Mouse (Mus musculus): ENCODE data around the gene Isl1.

Gene Isl1

DNA sequence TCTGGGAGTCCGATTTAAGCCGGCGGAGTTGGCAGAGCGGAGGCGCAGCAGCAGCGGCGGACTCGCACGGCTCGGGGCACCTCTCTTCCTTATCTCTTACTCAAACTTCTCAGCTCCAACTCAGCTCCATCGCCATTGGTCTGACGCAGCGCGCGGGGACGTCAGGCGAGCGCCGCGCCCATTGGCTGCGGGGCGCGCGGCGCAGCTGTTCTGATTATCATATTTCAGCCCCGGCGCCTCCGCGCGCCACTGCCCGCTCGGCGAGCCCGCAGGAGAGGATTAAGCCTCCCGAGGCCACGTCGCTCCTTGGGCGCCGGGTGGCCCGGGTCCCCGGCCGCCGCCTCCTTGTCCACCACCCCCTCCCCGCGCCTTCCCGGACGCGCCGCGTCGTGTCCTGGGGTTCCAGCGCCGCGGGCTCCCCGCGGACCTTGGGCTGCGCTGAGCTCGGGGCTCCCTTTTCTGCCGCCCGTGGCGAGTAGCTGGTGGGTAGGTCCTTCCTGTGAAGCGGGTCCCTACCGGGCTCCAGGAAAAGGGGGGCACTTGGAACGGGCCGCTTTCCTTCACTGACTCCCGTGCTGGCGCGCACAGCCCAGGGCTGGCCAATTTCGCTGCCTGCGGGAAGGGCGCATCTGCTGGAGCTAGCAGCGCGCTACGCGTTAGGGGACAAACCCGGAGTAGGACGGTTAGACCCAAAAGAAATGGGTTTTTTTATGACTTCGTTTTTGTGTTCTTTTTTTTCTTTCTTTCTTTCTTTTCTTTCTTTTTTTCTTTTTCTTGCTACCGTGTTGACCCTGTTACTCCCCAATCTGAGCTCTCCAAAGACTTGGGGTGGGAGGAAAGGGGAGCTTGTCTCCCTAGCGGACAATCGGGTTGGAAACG is at the start of gene Isl1:
Gene Isl1, minus strand, starts transcription at position 106 of the 879 bp plus-strand sequence.
- DNase-seq (ENCODE audit: low read depth, low spot score): peak; percentile 88

DNA sequence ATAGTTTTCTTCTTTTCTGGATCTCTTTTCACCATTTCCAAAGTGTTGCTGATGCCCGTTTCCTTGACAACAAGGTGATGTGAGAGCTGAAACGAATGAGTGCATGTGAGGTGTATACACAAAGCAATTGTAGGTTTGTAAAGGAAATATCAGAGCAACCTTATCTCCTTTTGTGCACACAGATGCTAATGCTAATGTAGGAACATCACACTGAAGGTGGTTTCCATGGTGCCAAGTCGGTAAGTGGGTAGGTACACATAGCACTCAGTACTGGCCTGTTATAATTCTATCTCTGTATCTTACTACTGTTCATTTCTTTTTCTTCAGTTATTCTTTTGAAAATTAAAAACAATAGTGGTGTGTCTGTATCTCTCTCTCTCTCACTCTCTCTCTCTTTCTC is 26.3 kb upstream of the Isl1 start:
- no peak for DNase-seq (ENCODE audit: low read depth, low spot score)

GRCm38 (mm10) chr13:116313636-116314530 is 4.4 kb upstream of the Isl1 start:
- peak; percentile 17 for DNase-seq (ENCODE audit: low read depth, low spot score)

DNA sequence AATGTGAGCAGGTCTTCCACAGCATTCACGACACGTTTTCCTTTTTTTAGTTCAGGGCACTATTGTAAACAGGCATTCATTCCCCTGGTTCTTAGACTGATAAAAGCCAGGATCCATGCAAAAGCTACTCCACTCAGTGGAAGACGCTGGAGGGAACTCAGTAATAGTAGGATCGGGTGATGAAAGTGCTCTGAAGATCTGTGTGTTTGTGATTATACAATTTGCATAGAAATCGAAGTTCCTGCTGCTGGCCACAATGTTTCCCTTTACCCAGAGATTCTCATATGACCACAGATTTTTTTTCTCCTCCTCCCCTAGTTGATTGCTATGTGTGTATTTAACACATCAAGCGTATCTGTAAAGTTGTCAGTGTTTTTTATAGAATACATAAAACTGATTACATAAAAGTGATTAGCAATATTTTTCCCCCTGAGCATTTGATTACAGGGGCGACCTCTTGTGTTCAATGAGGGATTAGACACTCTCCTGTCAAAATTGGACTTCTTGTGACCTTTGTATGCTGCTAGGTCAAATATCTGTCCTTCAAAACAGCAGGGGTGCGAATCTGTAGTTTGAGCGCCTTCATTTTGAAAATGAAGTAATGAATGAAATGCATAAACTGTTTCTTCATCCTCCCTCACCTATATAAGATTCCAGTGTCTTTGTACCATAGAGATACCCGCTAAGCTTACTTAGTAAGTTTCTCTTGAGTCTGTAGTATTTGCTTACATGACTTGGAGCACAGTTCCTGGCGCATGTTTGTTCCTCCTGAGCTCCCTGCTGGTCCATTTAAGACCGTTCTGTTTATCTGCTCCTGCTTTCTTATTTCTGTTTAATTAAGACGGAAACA is 2.6 kb upstream of the Isl1 start:
- DNase-seq (ENCODE audit: low read depth, low spot score): peak; percentile 43

GRCm38 (mm10) chr13:116311011-116311410 is 1.5 kb upstream of the Isl1 start:
- DNase-seq (ENCODE audit: low read depth, low spot score): no peak

- DNase-seq (ENCODE audit: low read depth, low spot score): no peak
These were observed 925 bp upstream of the Isl1 start for GRCm38 (mm10) chr13:116310463-116310765.

DNA sequence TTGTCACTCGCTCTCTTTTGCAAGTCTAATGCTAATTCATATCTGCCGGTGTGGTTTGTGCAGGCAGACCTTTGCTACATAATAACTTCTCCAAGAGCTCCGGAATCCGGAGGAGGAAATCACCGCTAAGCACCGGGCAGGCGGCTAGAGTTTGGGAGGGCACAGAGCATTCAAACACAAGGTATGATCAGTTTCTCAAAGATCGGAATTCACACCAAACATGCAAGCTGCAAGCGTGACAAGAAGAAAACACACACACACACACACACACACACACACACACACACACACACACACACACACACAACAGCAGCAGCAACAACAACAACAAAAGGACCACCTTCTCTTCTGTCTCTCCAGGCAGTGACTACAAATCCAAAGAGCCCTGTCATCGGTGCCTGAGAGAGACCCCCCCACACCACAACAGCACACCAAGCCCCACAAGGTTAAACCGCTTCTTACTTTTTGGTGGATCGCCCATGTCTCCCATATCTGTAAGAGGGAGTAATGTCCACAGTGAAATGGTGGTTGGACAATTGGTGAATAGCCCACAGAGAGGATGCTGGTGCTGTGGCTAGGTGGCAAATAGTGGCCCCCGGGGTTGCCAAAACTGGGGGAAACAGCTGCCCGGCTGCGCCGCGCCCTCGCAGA is 431 bp downstream of the Isl1 start:
- DNase-seq (ENCODE audit: low read depth, low spot score): peak; percentile 13

DNA sequence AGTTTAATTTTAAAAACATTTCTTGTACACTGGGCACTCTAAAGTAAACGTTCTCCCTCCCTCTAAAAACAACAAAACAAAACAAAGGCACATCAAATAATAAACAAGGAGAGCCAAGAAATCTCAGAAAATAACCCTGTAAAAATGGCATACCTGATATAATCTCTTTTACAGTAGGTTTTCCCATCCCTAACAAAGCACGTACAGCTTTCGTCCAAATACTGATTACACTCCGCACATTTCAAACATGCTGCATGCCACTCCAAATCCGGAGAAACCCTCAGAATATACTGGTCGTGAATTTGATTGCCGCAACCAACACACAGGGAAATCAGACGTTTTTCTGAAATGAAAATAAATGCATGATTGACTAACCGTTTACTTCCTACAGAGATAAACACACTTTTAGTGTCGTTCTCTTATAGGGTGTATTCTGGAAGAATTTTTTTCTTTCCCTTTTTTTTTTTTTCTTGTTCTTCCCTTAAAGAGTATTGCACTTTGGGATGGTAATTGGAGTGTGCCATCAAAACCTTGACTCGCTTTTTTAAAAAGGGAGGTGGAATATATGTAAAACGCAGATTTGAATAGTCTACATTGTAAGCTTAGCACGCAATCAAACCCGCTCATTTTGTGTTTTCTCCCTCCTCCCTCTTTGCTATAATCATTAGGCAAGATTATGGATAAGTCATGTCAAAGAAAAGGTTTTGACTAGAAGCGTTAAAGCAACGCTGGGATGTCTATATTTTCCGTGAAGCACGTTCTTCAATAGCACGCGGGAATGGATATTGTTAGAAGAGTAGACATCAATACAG is 1.2 kb downstream of the Isl1 start:
- DNase-seq (ENCODE audit: low read depth, low spot score): no peak

- DNase-seq (ENCODE audit: low read depth, low spot score): no peak
These were observed 2.9 kb downstream of the Isl1 start for GRCm38 (mm10) chr13:116306591-116306990.

- DNase-seq (ENCODE audit: low read depth, low spot score): no peak
These were observed 3.8 kb downstream of the Isl1 start for GRCm38 (mm10) chr13:116305721-116306120.

- peak; percentile 37 for DNase-seq (ENCODE audit: low read depth, low spot score)
These were observed 4.6 kb downstream of the Isl1 start for GRCm38 (mm10) chr13:116304713-116305470.

DNA sequence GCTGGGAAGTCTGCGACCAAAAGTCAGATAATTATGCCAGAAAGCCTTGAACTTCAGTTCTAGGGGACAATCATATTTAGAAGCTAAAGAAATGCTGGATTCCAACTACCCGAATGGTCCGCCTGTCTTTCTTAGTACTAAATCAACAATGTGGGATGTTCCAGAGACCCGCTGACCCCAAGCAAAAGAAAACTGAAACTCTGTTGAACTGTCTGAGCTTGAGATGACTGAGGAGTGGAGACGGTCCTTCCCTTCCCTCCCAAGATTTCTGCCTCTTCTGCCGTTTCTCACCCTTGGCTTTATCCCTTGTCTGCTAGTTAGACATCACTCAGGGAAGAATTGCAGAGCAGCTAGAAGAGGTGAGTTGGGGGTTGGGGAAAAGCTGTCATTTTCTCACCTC is 5.7 kb downstream of the Isl1 start:
- no peak for DNase-seq (ENCODE audit: low read depth, low spot score)

- no peak for DNase-seq (ENCODE audit: low read depth, low spot score)
These were observed 6.6 kb downstream of the Isl1 start for GRCm38 (mm10) chr13:116302861-116303260.

DNA sequence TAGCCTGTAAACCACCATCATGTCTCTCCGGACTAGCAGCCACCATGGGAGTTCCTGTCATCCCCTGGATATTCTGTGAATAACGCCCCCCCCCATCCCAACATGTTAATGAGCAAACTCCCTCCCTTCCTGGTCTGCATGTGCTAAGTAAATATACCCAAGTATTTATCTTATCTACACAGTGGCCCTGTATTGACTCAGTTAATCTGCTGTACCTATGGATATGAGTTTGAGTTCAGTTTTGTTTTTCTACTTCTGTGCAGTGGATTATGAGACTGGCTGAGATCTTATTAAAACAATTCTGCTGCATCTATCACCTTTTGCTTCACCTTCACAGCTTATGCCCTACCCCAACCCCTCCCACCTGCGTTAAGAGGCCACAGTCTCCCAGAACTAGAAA is 7.8 kb downstream of the Isl1 start:
- DNase-seq (ENCODE audit: low read depth, low spot score): no peak

DNA sequence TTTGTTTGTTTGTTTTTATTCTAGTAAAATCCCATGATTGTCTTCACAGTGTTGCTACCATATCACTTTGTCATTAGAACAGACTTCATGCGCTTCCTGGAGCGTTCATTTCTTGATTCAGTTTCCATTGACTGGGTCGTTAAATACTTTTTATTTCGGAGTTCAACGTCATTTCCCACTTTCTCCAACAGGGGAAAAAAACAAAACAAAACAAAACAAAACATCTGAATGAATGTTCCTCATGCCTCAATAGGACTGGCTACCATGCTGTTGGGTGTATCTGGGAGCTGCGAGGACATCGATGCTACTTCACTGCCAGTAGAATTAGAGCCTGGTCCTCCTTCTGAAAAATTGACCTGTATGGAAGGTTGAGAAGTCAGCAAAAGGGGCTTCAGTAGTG is 10.2 kb downstream of the Isl1 start:
- DNase-seq (ENCODE audit: low read depth, low spot score): no peak

GRCm38 (mm10) chr13:116298641-116299170 is 10.8 kb downstream of the Isl1 start:
- DNase-seq (ENCODE audit: low read depth, low spot score): no peak

- no peak for DNase-seq (ENCODE audit: low read depth, low spot score)
These were observed 11.5 kb downstream of the Isl1 start for GRCm38 (mm10) chr13:116298001-116298400.

DNA sequence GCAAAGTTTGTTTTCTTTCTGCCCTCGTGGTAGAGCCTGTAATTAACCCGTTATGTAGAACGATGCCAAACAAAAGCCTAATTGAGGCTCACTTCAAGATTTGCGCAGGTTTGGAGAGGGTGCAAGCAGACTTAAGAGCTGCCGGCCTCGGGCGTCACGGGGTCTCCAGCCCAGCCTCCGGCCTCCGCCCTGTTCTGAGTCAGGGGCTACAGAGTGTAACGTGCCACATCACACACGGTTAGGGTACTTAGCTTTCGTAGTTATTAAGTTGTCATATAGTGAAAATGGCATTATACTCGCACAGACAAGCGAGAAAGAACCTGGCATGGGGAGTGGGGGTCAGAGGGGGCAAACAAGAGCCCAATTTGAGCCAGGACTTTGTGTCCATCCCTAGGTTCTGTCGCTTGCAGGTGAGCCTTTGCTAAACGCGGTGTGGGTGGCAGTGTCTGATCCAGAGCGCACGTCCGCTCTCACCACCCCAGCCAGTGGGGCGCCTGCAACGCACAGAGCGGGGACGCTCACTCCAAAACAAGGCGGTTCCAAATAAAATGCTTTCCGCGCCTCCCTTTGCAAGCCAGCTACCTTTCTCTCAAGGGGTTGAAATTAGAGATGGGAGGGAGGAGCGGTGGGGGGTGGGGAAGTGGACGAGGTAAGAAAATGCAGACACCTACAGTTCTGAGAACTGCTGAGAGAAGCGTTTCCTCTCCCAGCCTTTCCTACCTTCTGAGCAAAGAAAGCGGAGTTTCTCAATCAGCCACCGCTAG is 12.3 kb downstream of the Isl1 start:
- peak; percentile 61 for DNase-seq (ENCODE audit: low read depth, low spot score)

DNA sequence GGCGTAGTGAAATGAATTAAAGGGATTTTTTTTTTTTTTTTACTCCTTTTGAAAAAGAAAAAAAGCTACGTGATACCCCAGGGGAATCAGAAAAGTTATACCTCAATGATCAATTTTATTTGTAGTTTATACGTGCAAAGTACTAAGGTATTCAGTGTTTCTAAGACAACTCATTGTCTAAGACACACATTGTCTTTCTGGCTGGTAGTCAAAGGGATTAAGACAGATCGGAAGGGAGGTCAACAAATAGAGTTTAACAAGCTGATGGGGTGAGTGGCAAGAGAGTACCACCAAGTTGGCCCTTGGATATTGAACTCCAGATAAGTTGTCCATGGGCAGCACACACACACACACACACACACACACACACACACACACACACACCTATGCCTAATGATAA is 14.1 kb downstream of the Isl1 start:
- DNase-seq (ENCODE audit: low read depth, low spot score): no peak

All from R1 (cell line).